In genomic region chr13:32481444-32482058, GRCm38 (mm10) we compare ENCODE assay signal across 23 mouse cellular contexts.
A peak's percentile ranks its signal among the peaks of the same experiment; 100 is the strongest.
DNase-seq lines count a peak whose midpoint lies in the region; ATAC-seq and TF ChIP-seq lines count a peak whose summit lies in the region.
"Had no signal": no experiment of that assay in that cellular context is flagged by ENCODE, and none has a peak within 500 bp of the region (broad histone marks: within the 10 kb centered on the region; RNA-seq: fewer than 3 reads in every experiment).

No protein-coding gene starts in this region.

- no peak overlapping the region for H3K27ac ChIP-seq in embryonic facial prominence, embryonic 11.5 days (replicated peaks; ENCODE audit: low read depth, low read length)
- no peak overlapping the region for H3K27ac ChIP-seq in embryonic facial prominence, embryonic 10.5 days (replicated peaks)
- no peak overlapping the region for H3K27ac ChIP-seq in stomach, embryonic 15.5 days
- no peak overlapping the region for H3K27ac ChIP-seq in stomach, postnatal 0 days (replicated peaks)
- peak overlapping the region; percentile 59; the same call in 1 of the 2 replicates for H3K27ac ChIP-seq in limb, embryonic 10.5 days
- H3K27ac ChIP-seq in liver, embryonic 11.5 days (ENCODE audit: low read depth, low read length): no peak overlapping the region
- H3K27ac ChIP-seq in hindbrain, embryonic 11.5 days (ENCODE audit: low read depth, low read length): no peak overlapping the region
- H3K27ac ChIP-seq: forebrain, embryonic 15.5 days; hindbrain, embryonic 12.5 days; liver, embryonic 14.5 days; midbrain, embryonic 15.5 days had no signal

- H3K9me3 ChIP-seq in embryonic facial prominence, embryonic 11.5 days (replicated peaks; ENCODE audit: control insufficient read depth, low read length): no peaks in the 10 kb centered on the region
- no peaks in the 10 kb centered on the region for H3K9me3 ChIP-seq in embryonic facial prominence, embryonic 10.5 days
- no peaks in the 10 kb centered on the region for H3K9me3 ChIP-seq in stomach, embryonic 15.5 days
- no peaks in the 10 kb centered on the region for H3K9me3 ChIP-seq in stomach, postnatal 0 days (ENCODE audit: control insufficient read depth, low read length)
- H3K9me3 ChIP-seq in limb, embryonic 10.5 days (replicated peaks): no peaks in the 10 kb centered on the region
- H3K9me3 ChIP-seq in liver, embryonic 11.5 days (ENCODE audit: control insufficient read depth, low read length): no peaks in the 10 kb centered on the region
- no peaks in the 10 kb centered on the region for H3K9me3 ChIP-seq in hindbrain, embryonic 11.5 days (ENCODE audit: control insufficient read depth, low read length)
- H3K9me3 ChIP-seq: forebrain, embryonic 15.5 days; hindbrain, embryonic 12.5 days; megakaryocyte, embryonic 14.5 days; midbrain, embryonic 15.5 days had no signal

- WGBS in embryonic facial prominence, embryonic 11.5 days: 56% methylated on average over 8 of the region's 8 CpGs
- WGBS in embryonic facial prominence, embryonic 10.5 days: 68% methylated on average over 8 of the region's 8 CpGs
- 77% methylated on average over 8 of the region's 8 CpGs for WGBS in stomach, embryonic 15.5 days
- 73% methylated on average over 8 of the region's 8 CpGs for WGBS in stomach, postnatal 0 days
- WGBS in limb, embryonic 10.5 days: 61% methylated on average over 8 of the region's 8 CpGs
- 85% methylated on average over 8 of the region's 8 CpGs for WGBS in liver, embryonic 11.5 days
- 77% methylated on average over 8 of the region's 8 CpGs for WGBS in hindbrain, embryonic 11.5 days

- no peaks in the 10 kb centered on the region for H3K36me3 ChIP-seq in embryonic facial prominence, embryonic 11.5 days (replicated peaks; ENCODE audit: control insufficient read depth, insufficient read depth, low read depth, low read length)
- no peaks in the 10 kb centered on the region for H3K36me3 ChIP-seq in embryonic facial prominence, embryonic 10.5 days (replicated peaks)
- H3K36me3 ChIP-seq in stomach, embryonic 15.5 days: no peaks in the 10 kb centered on the region
- H3K36me3 ChIP-seq in stomach, postnatal 0 days (ENCODE audit: control insufficient read depth, insufficient read depth, low read length): no peaks in the 10 kb centered on the region
- no peaks in the 10 kb centered on the region for H3K36me3 ChIP-seq in limb, embryonic 10.5 days
- no peaks in the 10 kb centered on the region for H3K36me3 ChIP-seq in liver, embryonic 11.5 days (ENCODE audit: control insufficient read depth, insufficient read depth, low read length)
- H3K36me3 ChIP-seq in hindbrain, embryonic 11.5 days (ENCODE audit: control insufficient read depth, insufficient read depth, low read length): no peaks in the 10 kb centered on the region
- H3K36me3 ChIP-seq: forebrain, embryonic 15.5 days; hindbrain, embryonic 12.5 days; midbrain, embryonic 15.5 days had no signal

- no peaks in the 10 kb centered on the region for H3K4me1 ChIP-seq in embryonic facial prominence, embryonic 11.5 days (ENCODE audit: control insufficient read depth, insufficient read depth, low read length)
- H3K4me1 ChIP-seq in embryonic facial prominence, embryonic 10.5 days: peaks cover 32% of the 10 kb centered on the region
- H3K4me1 ChIP-seq in stomach, embryonic 15.5 days: no peaks in the 10 kb centered on the region
- no peaks in the 10 kb centered on the region for H3K4me1 ChIP-seq in stomach, postnatal 0 days (replicated peaks; ENCODE audit: control insufficient read depth, insufficient read depth)
- H3K4me1 ChIP-seq in limb, embryonic 10.5 days: peaks cover 47% of the 10 kb centered on the region
- H3K4me1 ChIP-seq in liver, embryonic 11.5 days (replicated peaks; ENCODE audit: control insufficient read depth, insufficient read depth, low read length): no peaks in the 10 kb centered on the region
- no peaks in the 10 kb centered on the region for H3K4me1 ChIP-seq in hindbrain, embryonic 11.5 days (replicated peaks; ENCODE audit: control insufficient read depth, insufficient read depth, low read length)
- H3K4me1 ChIP-seq: forebrain, embryonic 15.5 days; megakaryocyte, embryonic 14.5 days; midbrain, embryonic 15.5 days had no signal

- H3K4me2 ChIP-seq in embryonic facial prominence, embryonic 11.5 days (ENCODE audit: low read depth, low read length): no peak overlapping the region
- H3K4me2 ChIP-seq in stomach, embryonic 15.5 days: no peak overlapping the region
- no peak overlapping the region for H3K4me2 ChIP-seq in stomach, postnatal 0 days (replicated peaks; ENCODE audit: low read depth)
- H3K4me2 ChIP-seq in liver, embryonic 11.5 days: no peak overlapping the region
- H3K4me2 ChIP-seq in hindbrain, embryonic 11.5 days (replicated peaks; ENCODE audit: low read depth, low read length): no peak overlapping the region
- H3K4me2 ChIP-seq: forebrain, embryonic 15.5 days; heart, embryonic 11.5 days; hindbrain, embryonic 12.5 days; midbrain, embryonic 15.5 days had no signal

- no peak for ATAC-seq in embryonic facial prominence, embryonic 11.5 days (replicated peaks; ENCODE audit: insufficient number of reproducible peaks, low FRiP score, low TSS enrichment, low read depth)
- peak; percentile 72; the same call in 1 of the 2 replicates for ATAC-seq in stomach, embryonic 15.5 days (ENCODE audit: insufficient read depth, low FRiP score, low read depth)
- no peak for ATAC-seq in stomach, postnatal 0 days (ENCODE audit: low FRiP score, low TSS enrichment)
- ATAC-seq in liver, embryonic 11.5 days (replicated peaks; ENCODE audit: low FRiP score): no peak
- ATAC-seq in hindbrain, embryonic 11.5 days (ENCODE audit: low FRiP score): no peak
- ATAC-seq: CD4-positive, CD25-positive, alpha-beta regulatory T cell, adult 4 months; forebrain, embryonic 15.5 days; inflammation-experienced regulatory T-cells, adult 6 months; midbrain, embryonic 15.5 days; Patski had no signal

- DNase-seq in embryonic facial prominence, embryonic 11.5 days (ENCODE audit: low spot score): peak; percentile 31
- no peak for DNase-seq in embryonic facial prominence, embryonic 10.5 days (ENCODE audit: low spot score)
- no peak for DNase-seq in stomach, postnatal 0 days (ENCODE audit: low spot score)
- DNase-seq in limb, embryonic 10.5 days (ENCODE audit: low spot score): peak; percentile 44
- DNase-seq in liver, embryonic 11.5 days (ENCODE audit: low spot score): no peak
- no peak for DNase-seq in hindbrain, embryonic 11.5 days (ENCODE audit: low spot score)
- DNase-seq: adrenal gland, postnatal 10 days; cerebellum, adult 9-11 months; heart, postnatal 10 days; kidney, postnatal 14 days; lung, postnatal 14 days; spleen, adult 18-20 months had no signal

- no peak for TF ChIP-seq EP300 in stomach, postnatal 0 days (optimal IDR thresholded peaks at IDR 0.05)

- no peak for TF ChIP-seq CTCF in stomach, postnatal 0 days (IDR thresholded peaks at IDR 0.05; ENCODE audit: low read depth)

- no peaks in the 10 kb centered on the region for H3K27me3 ChIP-seq in embryonic facial prominence, embryonic 11.5 days (ENCODE audit: control insufficient read depth, insufficient read depth, low read length)
- no peaks in the 10 kb centered on the region for H3K27me3 ChIP-seq in embryonic facial prominence, embryonic 10.5 days (replicated peaks; ENCODE audit: low read depth, poor library complexity, severe bottlenecking)
- H3K27me3 ChIP-seq in stomach, embryonic 15.5 days (replicated peaks): no peaks in the 10 kb centered on the region
- H3K27me3 ChIP-seq in stomach, postnatal 0 days (ENCODE audit: control insufficient read depth, insufficient read depth, low read length): no peaks in the 10 kb centered on the region
- H3K27me3 ChIP-seq in limb, embryonic 10.5 days (ENCODE audit: low read depth, poor library complexity, severe bottlenecking): no peaks in the 10 kb centered on the region
- no peaks in the 10 kb centered on the region for H3K27me3 ChIP-seq in liver, embryonic 11.5 days (replicated peaks; ENCODE audit: control insufficient read depth, insufficient read depth, low read length)
- H3K27me3 ChIP-seq in hindbrain, embryonic 11.5 days (ENCODE audit: control insufficient read depth, insufficient read depth, low read length): no peaks in the 10 kb centered on the region
- H3K27me3 ChIP-seq: forebrain, embryonic 15.5 days; hindbrain, embryonic 12.5 days; midbrain, embryonic 15.5 days; Patski had no signal

- no peak overlapping the region for H3K4me3 ChIP-seq in embryonic facial prominence, embryonic 11.5 days (ENCODE audit: low read depth, low read length)
- H3K4me3 ChIP-seq in embryonic facial prominence, embryonic 10.5 days: no peak overlapping the region
- no peak overlapping the region for H3K4me3 ChIP-seq in stomach, embryonic 15.5 days (replicated peaks)
- no peak overlapping the region for H3K4me3 ChIP-seq in stomach, postnatal 0 days (ENCODE audit: low read depth, low read length)
- H3K4me3 ChIP-seq in limb, embryonic 10.5 days: no peak overlapping the region
- no peak overlapping the region for H3K4me3 ChIP-seq in liver, embryonic 11.5 days (ENCODE audit: low read depth, low read length)
- H3K4me3 ChIP-seq in hindbrain, embryonic 11.5 days (ENCODE audit: low read depth, low read length): no peak overlapping the region
- H3K4me3 ChIP-seq: forebrain, embryonic 15.5 days; hindbrain, embryonic 12.5 days; megakaryocyte, embryonic 14.5 days; midbrain, embryonic 15.5 days; myocyte had no signal

- no peak overlapping the region for H3K9ac ChIP-seq in embryonic facial prominence, embryonic 11.5 days (replicated peaks; ENCODE audit: low read length)
- no peak overlapping the region for H3K9ac ChIP-seq in stomach, embryonic 15.5 days
- H3K9ac ChIP-seq in stomach, postnatal 0 days (ENCODE audit: low read length): no peak overlapping the region
- no peak overlapping the region for H3K9ac ChIP-seq in liver, embryonic 11.5 days (ENCODE audit: low read depth, low read length)
- H3K9ac ChIP-seq in hindbrain, embryonic 11.5 days (ENCODE audit: low read depth, low read length): no peak overlapping the region
- H3K9ac ChIP-seq: forebrain, embryonic 15.5 days; hindbrain, embryonic 12.5 days; liver, embryonic 14.5 days; midbrain, embryonic 15.5 days had no signal

Comparison
In these comparisons a context has a peak if more than half of its experiments do, and no peak if none do; other contexts are left out.
1. DNase-seq: peak in embryonic facial prominence, embryonic 11.5 days (single experiment) and limb, embryonic 10.5 days (single experiment); none in embryonic facial prominence, embryonic 10.5 days (single experiment), stomach, postnatal 0 days (single experiment), liver, embryonic 11.5 days (single experiment) and hindbrain, embryonic 11.5 days (single experiment).